Mouse (Mus musculus): ENCODE measurements at regions not wholly inside any gene's neighbourhood (a gene's known extent, or its start where the extent isn't known, plus 50 kb on each side); places are given as distances from the start of the nearest gene placed in this dataset.

- no peak for DNase-seq (ENCODE audit: low spot score)
- Histone ChIP-seq H3K4me2 (replicated peaks; ENCODE audit: low read depth, low read length) (no peak overlapping the region), H3K27me3 (ENCODE audit: control insufficient read depth, insufficient read depth, low read length) (no peaks in the 10 kb centered on the region), H3K4me3 (ENCODE audit: low read depth, low read length) (no peak overlapping the region), H3K4me1 (replicated peaks; ENCODE audit: control insufficient read depth, insufficient read depth, low read length) (no peaks in the 10 kb centered on the region), H3K9ac (ENCODE audit: low read depth, low read length) (no peak overlapping the region), H3K9me3 (ENCODE audit: control insufficient read depth, low read length) (no peaks in the 10 kb centered on the region), H3K36me3 (ENCODE audit: control insufficient read depth, insufficient read depth, low read length) (no peaks in the 10 kb centered on the region), H3K27ac (ENCODE audit: low read depth, low read length) (no peak overlapping the region)
- 80% methylated on average over 4 of the region's 4 CpGs for WGBS
- no peak for ATAC-seq (ENCODE audit: low FRiP score)
These were observed 646.2 kb upstream of the Pkn2 start for GRCm38 (mm10) chr3:143527982-143528381.

GRCm38 (mm10) chr3:143527274-143527673 lies 645.5 kb upstream of the Pkn2 start:
- H3K9ac ChIP-seq (ENCODE audit: low read depth, low read length): no peak overlapping the region
- DNase-seq (ENCODE audit: low spot score) (no peak), ATAC-seq (ENCODE audit: low FRiP score) (no peak)
- H3K4me3 ChIP-seq (ENCODE audit: low read depth, low read length): no peak overlapping the region
- no peak overlapping the region for H3K4me2 ChIP-seq (replicated peaks; ENCODE audit: low read depth, low read length)
- no peaks in the 10 kb centered on the region for H3K9me3 ChIP-seq (ENCODE audit: control insufficient read depth, low read length)
- H3K4me1 ChIP-seq (replicated peaks; ENCODE audit: control insufficient read depth, insufficient read depth, low read length): no peaks in the 10 kb centered on the region
- no peaks in the 10 kb centered on the region for H3K36me3 ChIP-seq (ENCODE audit: control insufficient read depth, insufficient read depth, low read length)
- no peaks in the 10 kb centered on the region for H3K27me3 ChIP-seq (ENCODE audit: control insufficient read depth, insufficient read depth, low read length)
- no peak overlapping the region for H3K27ac ChIP-seq (ENCODE audit: low read depth, low read length)

GRCm38 (mm10) chr3:143512517-143513249 lies 630.9 kb upstream of the Pkn2 start:
- Histone ChIP-seq H3K4me2 (replicated peaks; ENCODE audit: low read depth, low read length) (no peak overlapping the region), H3K9me3 (ENCODE audit: control insufficient read depth, low read length) (no peaks in the 10 kb centered on the region), H3K27ac (ENCODE audit: low read depth, low read length) (no peak overlapping the region), H3K4me1 (replicated peaks; ENCODE audit: control insufficient read depth, insufficient read depth, low read length) (no peaks in the 10 kb centered on the region), H3K9ac (ENCODE audit: low read depth, low read length) (no peak overlapping the region), H3K27me3 (ENCODE audit: control insufficient read depth, insufficient read depth, low read length) (no peaks in the 10 kb centered on the region), H3K4me3 (ENCODE audit: low read depth, low read length) (no peak overlapping the region), H3K36me3 (ENCODE audit: control insufficient read depth, insufficient read depth, low read length) (no peaks in the 10 kb centered on the region)
- no peak for DNase-seq (ENCODE audit: low spot score)
- no peak for ATAC-seq (ENCODE audit: low FRiP score)
- 82% methylated on average over 6 of the region's 6 CpGs for whole genome bisulfite sequencing

- Histone ChIP-seq H3K27ac (ENCODE audit: low read depth, low read length) (no peak overlapping the region), H3K9me3 (ENCODE audit: control insufficient read depth, low read length) (no peaks in the 10 kb centered on the region), H3K4me2 (replicated peaks; ENCODE audit: low read depth, low read length) (no peak overlapping the region), H3K27me3 (ENCODE audit: control insufficient read depth, insufficient read depth, low read length) (no peaks in the 10 kb centered on the region), H3K4me1 (replicated peaks; ENCODE audit: control insufficient read depth, insufficient read depth, low read length) (no peaks in the 10 kb centered on the region), H3K4me3 (ENCODE audit: low read depth, low read length) (no peak overlapping the region), H3K36me3 (ENCODE audit: control insufficient read depth, insufficient read depth, low read length) (no peaks in the 10 kb centered on the region), H3K9ac (ENCODE audit: low read depth, low read length) (no peak overlapping the region)
- ATAC-seq (ENCODE audit: low FRiP score) (no peak), DNase-seq (ENCODE audit: low spot score) (no peak)
- 64% methylated on average over 5 of the region's 5 CpGs for WGBS
These were observed 627.7 kb upstream of the Pkn2 start for GRCm38 (mm10) chr3:143509531-143509930.

- no peak overlapping the region for H3K4me2 ChIP-seq (replicated peaks; ENCODE audit: low read depth, low read length)
- no peaks in the 10 kb centered on the region for H3K27me3 ChIP-seq (ENCODE audit: control insufficient read depth, insufficient read depth, low read length)
- no peak overlapping the region for H3K4me3 ChIP-seq (ENCODE audit: low read depth, low read length)
- no peaks in the 10 kb centered on the region for H3K36me3 ChIP-seq (ENCODE audit: control insufficient read depth, insufficient read depth, low read length)
- H3K4me1 ChIP-seq (replicated peaks; ENCODE audit: control insufficient read depth, insufficient read depth, low read length): no peaks in the 10 kb centered on the region
- ATAC-seq (ENCODE audit: low FRiP score) (no peak), DNase-seq (ENCODE audit: low spot score) (peak; percentile 41)
- no peak overlapping the region for H3K27ac ChIP-seq (ENCODE audit: low read depth, low read length)
- H3K9me3 ChIP-seq (ENCODE audit: control insufficient read depth, low read length): no peaks in the 10 kb centered on the region
- WGBS: 75% methylated on average over 1 of the region's 1 CpGs
- H3K9ac ChIP-seq (ENCODE audit: low read depth, low read length): no peak overlapping the region
These were observed 626.5 kb upstream of the Pkn2 start for GRCm38 (mm10) chr3:143508280-143508679.

- H3K27ac ChIP-seq (ENCODE audit: low read depth, low read length): no peak overlapping the region
- no peaks in the 10 kb centered on the region for H3K27me3 ChIP-seq (ENCODE audit: control insufficient read depth, insufficient read depth, low read length)
- no peak for DNase-seq (ENCODE audit: low spot score)
- H3K9ac ChIP-seq (ENCODE audit: low read depth, low read length): no peak overlapping the region
- no peak for ATAC-seq (ENCODE audit: low FRiP score)
- H3K9me3 ChIP-seq (ENCODE audit: control insufficient read depth, low read length): no peaks in the 10 kb centered on the region
- WGBS: 27% methylated on average over 2 of the region's 2 CpGs
- H3K4me2 ChIP-seq (replicated peaks; ENCODE audit: low read depth, low read length): no peak overlapping the region
- H3K36me3 ChIP-seq (ENCODE audit: control insufficient read depth, insufficient read depth, low read length): no peaks in the 10 kb centered on the region
- H3K4me3 ChIP-seq (ENCODE audit: low read depth, low read length): no peak overlapping the region
- no peaks in the 10 kb centered on the region for H3K4me1 ChIP-seq (replicated peaks; ENCODE audit: control insufficient read depth, insufficient read depth, low read length)
These were observed 619.2 kb upstream of the Pkn2 start for GRCm38 (mm10) chr3:143501017-143501416.

- 90% methylated on average over 4 of the region's 4 CpGs for WGBS
- DNase-seq (ENCODE audit: low spot score) (no peak), ATAC-seq (ENCODE audit: low FRiP score) (no peak)
- Histone ChIP-seq H3K4me3 (ENCODE audit: low read depth, low read length) (no peak overlapping the region), H3K9ac (ENCODE audit: low read depth, low read length) (no peak overlapping the region), H3K27ac (ENCODE audit: low read depth, low read length) (no peak overlapping the region), H3K9me3 (ENCODE audit: control insufficient read depth, low read length) (no peaks in the 10 kb centered on the region), H3K4me2 (replicated peaks; ENCODE audit: low read depth, low read length) (no peak overlapping the region), H3K36me3 (ENCODE audit: control insufficient read depth, insufficient read depth, low read length) (no peaks in the 10 kb centered on the region), H3K4me1 (replicated peaks; ENCODE audit: control insufficient read depth, insufficient read depth, low read length) (no peaks in the 10 kb centered on the region), H3K27me3 (ENCODE audit: control insufficient read depth, insufficient read depth, low read length) (no peaks in the 10 kb centered on the region)
These were observed 613.6 kb upstream of the Pkn2 start for GRCm38 (mm10) chr3:143495389-143495788.

GRCm38 (mm10) chr3:143477916-143478610 lies 596.3 kb upstream of the Pkn2 start:
- 87% methylated on average over 8 of the region's 8 CpGs for WGBS
- Histone ChIP-seq H3K4me2 (replicated peaks; ENCODE audit: low read depth, low read length) (no peak overlapping the region), H3K36me3 (ENCODE audit: control insufficient read depth, insufficient read depth, low read length) (no peaks in the 10 kb centered on the region), H3K9ac (ENCODE audit: low read depth, low read length) (no peak overlapping the region), H3K27me3 (ENCODE audit: control insufficient read depth, insufficient read depth, low read length) (no peaks in the 10 kb centered on the region), H3K9me3 (ENCODE audit: control insufficient read depth, low read length) (no peaks in the 10 kb centered on the region), H3K27ac (ENCODE audit: low read depth, low read length) (no peak overlapping the region), H3K4me3 (ENCODE audit: low read depth, low read length) (no peak overlapping the region), H3K4me1 (replicated peaks; ENCODE audit: control insufficient read depth, insufficient read depth, low read length) (no peaks in the 10 kb centered on the region)
- ATAC-seq (ENCODE audit: low FRiP score) (no peak), DNase-seq (ENCODE audit: low spot score) (no peak)

GRCm38 (mm10) chr3:143475461-143475860 lies 593.7 kb upstream of the Pkn2 start:
- DNase-seq (ENCODE audit: low spot score) (no peak), ATAC-seq (ENCODE audit: low FRiP score) (no peak)
- Histone ChIP-seq H3K4me2 (replicated peaks; ENCODE audit: low read depth, low read length) (no peak overlapping the region), H3K4me1 (replicated peaks; ENCODE audit: control insufficient read depth, insufficient read depth, low read length) (no peaks in the 10 kb centered on the region), H3K36me3 (ENCODE audit: control insufficient read depth, insufficient read depth, low read length) (no peaks in the 10 kb centered on the region), H3K9ac (ENCODE audit: low read depth, low read length) (no peak overlapping the region), H3K27ac (ENCODE audit: low read depth, low read length) (no peak overlapping the region), H3K4me3 (ENCODE audit: low read depth, low read length) (no peak overlapping the region), H3K27me3 (ENCODE audit: control insufficient read depth, insufficient read depth, low read length) (no peaks in the 10 kb centered on the region), H3K9me3 (ENCODE audit: control insufficient read depth, low read length) (no peaks in the 10 kb centered on the region)
- 73% methylated on average over 5 of the region's 5 CpGs for WGBS

Data from hindbrain, embryonic 11.5 days (tissue).